Mouse (Mus musculus) MEL (cell line): ENCODE results near the gene Nmur2. TPM values are rescaled to one million over a fixed set of nuclear protein-coding genes. Genes with fewer than 3 reads are reported as not detected.

Experiments
- DNase-seq: peaks from one replicate; pipeline ENCODE4 v3.0.0; 2011; ENCODE audit warnings: low read depth, low spot score
- H3K27ac ChIP-seq: 2 replicates; pipeline ENCODE4 v1.5.1; 2012; ENCODE audit warnings: low read depth, mild to moderate bottlenecking, control low read depth, low read length, moderate library complexity; ENCODE audit not compliant: control insufficient read depth
- H3K27me3 ChIP-seq, 2 experiments: fragments of 150-350 bp in 1 of 2; sonication (generic) in 1 of 2; 2 replicates each; pipeline ENCODE4 v1.6.1; 2012; ENCODE audit warnings: low read length in 2 of 2, mild to moderate bottlenecking in 2 of 2, improper control_type of control experiment in 1 of 2, moderate library complexity in 1 of 2; ENCODE audit not compliant: insufficient read depth in 2 of 2, control insufficient read depth in 1 of 2
- H3K36me3 ChIP-seq, 2 experiments: 2 replicates each; pipeline ENCODE4 v1.6.1; 2012 to 2014; ENCODE audit warnings: low read length in 2 of 2, improper control_type of control experiment in 1 of 2, inconsistent platforms in 1 of 2, mild to moderate bottlenecking in 1 of 2; ENCODE audit not compliant: insufficient read depth in 2 of 2, control insufficient read depth in 1 of 2
- H3K4me1 ChIP-seq, 2 experiments: fragments of 150-350 bp in 1 of 2; sonication (generic) in 1 of 2; 2 replicates each; pipeline ENCODE4 v1.6.1; 2012; ENCODE audit warnings: low read length in 2 of 2, improper control_type of control experiment in 1 of 2, mild to moderate bottlenecking in 1 of 2; ENCODE audit not compliant: insufficient read depth in 2 of 2, control insufficient read depth in 1 of 2
- H3K4me3 ChIP-seq, 2 experiments: fragments of 150-350 bp in 1 of 2; sonication (generic) in 1 of 2; 2 replicates each; pipeline ENCODE4 v1.5.1; 2012; ENCODE audit warnings: low read depth in 2 of 2, low read length in 2 of 2, mild to moderate bottlenecking in 2 of 2, moderate library complexity in 2 of 2, control low read depth in 1 of 2, improper control_type of control experiment in 1 of 2; ENCODE audit not compliant: control insufficient read depth in 1 of 2, insufficient read depth in 1 of 2
- H3K79me2 ChIP-seq: 2 replicates; pipeline ENCODE4 v1.6.1; 2012; ENCODE audit warnings: mild to moderate bottlenecking, low read length, moderate library complexity; ENCODE audit not compliant: control insufficient read depth, poor library complexity, insufficient read depth
- H3K9ac ChIP-seq: 2 replicates; pipeline ENCODE4 v1.6.1; 2012; ENCODE audit warnings: low read depth, mild to moderate bottlenecking, control low read depth, low read length, moderate library complexity; ENCODE audit not compliant: control insufficient read depth, poor library complexity, severe bottlenecking
- H3K9me3 ChIP-seq: fragments of 150-350 bp; sonication (generic); replicated peaks from 2 replicates; pipeline ENCODE4 v1.6.1; 2012; ENCODE audit warnings: mild to moderate bottlenecking, low read length, improper control_type of control experiment, moderate library complexity; ENCODE audit not compliant: insufficient read depth
- BHLHE40 ChIP-seq: IDR thresholded peaks from 2 replicates; pipeline ENCODE4 v1.6.1; 2012; ENCODE audit warnings: low read depth, mild to moderate bottlenecking, inconsistent platforms, low read length, improper control_type of control experiment, borderline replicate concordance
- CHD1 ChIP-seq: IDR thresholded peaks from 2 replicates; pipeline ENCODE4 v1.6.1; 2012; ENCODE audit warnings: low read depth, mild to moderate bottlenecking, inconsistent platforms, low read length, improper control_type of control experiment
- CHD2 ChIP-seq: IDR thresholded peaks from 2 replicates; pipeline ENCODE4 v1.6.1; 2011; ENCODE audit warnings: low read length, improper control_type of control experiment
- E2F4 ChIP-seq: IDR thresholded peaks from 2 replicates; pipeline ENCODE4 v1.6.1; 2011; ENCODE audit warnings: low read depth, low read length, improper control_type of control experiment, borderline replicate concordance
- EP300 ChIP-seq, 2 experiments: IDR thresholded peaks; 2 replicates each; pipeline ENCODE4 v1.6.1; 2011; ENCODE audit warnings: improper control_type of control experiment in 2 of 2, low read length in 2 of 2, low read depth in 1 of 2, mild to moderate bottlenecking in 1 of 2
- GABPA ChIP-seq: IDR thresholded peaks from 2 replicates; pipeline ENCODE4 v1.6.1; 2012; ENCODE audit warnings: low read depth, mild to moderate bottlenecking, inconsistent platforms, low read length, improper control_type of control experiment, moderate library complexity
- GATA1 ChIP-seq: IDR thresholded peaks from 2 replicates; pipeline ENCODE4 v1.6.1; 2011; ENCODE audit warnings: low read depth, low read length, improper control_type of control experiment
- JUND ChIP-seq: IDR thresholded peaks from 2 replicates; pipeline ENCODE4 v1.6.1; 2011; ENCODE audit warnings: low read depth, mild to moderate bottlenecking, improper control_type of control experiment, low read length
- KAT2A ChIP-seq: conservative IDR thresholded peaks from 2 replicates; pipeline ENCODE4 v1.6.1; 2012; ENCODE audit warnings: low read depth, low read length, improper control_type of control experiment, inconsistent platforms
- MAFK ChIP-seq: IDR thresholded peaks from 2 replicates; pipeline ENCODE4 v1.6.1; 2011; ENCODE audit warnings: low read depth, mild to moderate bottlenecking, low read length, improper control_type of control experiment, borderline replicate concordance
- MAX ChIP-seq: IDR thresholded peaks from 2 replicates; pipeline ENCODE4 v1.6.1; 2011; ENCODE audit warnings: low read length, improper control_type of control experiment
- MXI1 ChIP-seq: IDR thresholded peaks from 2 replicates; pipeline ENCODE4 v1.6.1; 2011; ENCODE audit warnings: mild to moderate bottlenecking, low read depth, low read length, improper control_type of control experiment
- MYB ChIP-seq: IDR thresholded peaks from 2 replicates; pipeline ENCODE4 v1.6.1; 2011; ENCODE audit warnings: mild to moderate bottlenecking, low read depth, low read length, improper control_type of control experiment
- NELFE ChIP-seq: IDR thresholded peaks from 2 replicates; pipeline ENCODE4 v1.6.1; 2011; ENCODE audit warnings: low read depth, low read length, improper control_type of control experiment
- POLR2A ChIP-seq, 2 experiments: IDR thresholded peaks; 2 replicates each; pipeline ENCODE4 v1.6.1; 2011 to 2012; ENCODE audit warnings: low read length in 2 of 2, mild to moderate bottlenecking in 2 of 2, control low read depth in 1 of 2, improper control_type of control experiment in 1 of 2, low read depth in 1 of 2, moderate library complexity in 1 of 2; ENCODE audit not compliant: control insufficient read depth in 1 of 2, insufficient read depth in 1 of 2, poor library complexity in 1 of 2
- POLR2AphosphoS2 ChIP-seq: IDR thresholded peaks from 2 replicates; pipeline ENCODE4 v1.6.1; 2011; ENCODE audit warnings: low read length, improper control_type of control experiment
- POLR2AphosphoS5 ChIP-seq: IDR thresholded peaks from 2 replicates; pipeline ENCODE4 v1.6.1; 2012; ENCODE audit warnings: low read depth, borderline replicate concordance, mild to moderate bottlenecking, inconsistent platforms, low read length, moderate library complexity, mixed read lengths
- SIN3A ChIP-seq: IDR thresholded peaks from 2 replicates; pipeline ENCODE4 v1.6.1; 2012; ENCODE audit warnings: low read length, improper control_type of control experiment, inconsistent platforms
- TBP ChIP-seq: IDR thresholded peaks from 2 replicates; pipeline ENCODE4 v1.8.0; 2011; ENCODE audit warnings: low read depth, low read length, improper control_type of control experiment
- UBTF ChIP-seq: IDR thresholded peaks from 2 replicates; pipeline ENCODE4 v1.6.1; 2012; ENCODE audit warnings: low read depth, mild to moderate bottlenecking, inconsistent platforms, low read length, improper control_type of control experiment, moderate library complexity, borderline replicate concordance; ENCODE audit not compliant: insufficient read depth
- USF2 ChIP-seq, 2 experiments: IDR thresholded peaks; 2 replicates each; pipeline ENCODE4 v1.6.1; 2011 to 2012; ENCODE audit warnings: improper control_type of control experiment in 2 of 2, low read length in 2 of 2, borderline replicate concordance in 1 of 2, inconsistent platforms in 1 of 2, low read depth in 1 of 2, mild to moderate bottlenecking in 1 of 2; ENCODE audit not compliant: insufficient read depth in 1 of 2
- ZC3H11A ChIP-seq: IDR thresholded peaks from 2 replicates; pipeline ENCODE4 v1.6.1; 2012; ENCODE audit warnings: low read depth, mild to moderate bottlenecking, inconsistent platforms, low read length, improper control_type of control experiment
- polyA plus RNA-seq, 2 experiments: library from polyadenylated mRNA; stranded (reverse) in 1 of 2; unstranded in 1 of 2; fragments of >175 nt in 1 of 2; fragments of >200 nt in 1 of 2; gene quantifications; 2 replicates each; pipeline versions ENCODE4 v1.2.1 to v1.2.4; 2012; ENCODE audit warnings: low replicate concordance in 2 of 2, low read depth in 1 of 2; ENCODE audit not compliant: insufficient read length in 2 of 2, insufficient read depth in 1 of 2, missing spikeins in 1 of 2
- total RNA-seq: library from RNA; depleted of rRNA; stranded (reverse); fragments of 300-350 nt; gene quantifications from 2 replicates; pipeline ENCODE4 v1.2.3, GENCODE M21; 2012; rRNA removed

Gene Nmur2
- not detected in 2 replicates for total RNA-seq
- polyA plus RNA-seq: not detected

- TF ChIP-seq KAT2A: no peak
- TF ChIP-seq GATA1: no peak
- no peak for TF ChIP-seq BHLHE40
- no peak for TF ChIP-seq USF2 (IDR thresholded peaks at IDR 0.05; ENCODE audit: borderline replicate concordance in 1 of 2, insufficient read depth in 1 of 2, low read depth in 1 of 2, low read length in 2 of 2)
- H3K27me3 ChIP-seq: no peaks in the 10 kb centered on the region
Measured at GRCm38 (mm10) chr11:56040917-56041316, at the start of gene Nmur2. TSS of gene Nmur2 (minus strand) at chr11:56041010.

GRCm38 (mm10) chr11:56089127-56089689, 48.4 kb upstream of the Nmur2 start:
- no peaks in the 10 kb centered on the region for H3K79me2 ChIP-seq
- no peaks in the 10 kb centered on the region for H3K27me3 ChIP-seq
- no peak overlapping the region for H3K27ac ChIP-seq
- H3K4me3 ChIP-seq: no peak overlapping the region
- no peaks in the 10 kb centered on the region for H3K9me3 ChIP-seq
- TF ChIP-seq POLR2AphosphoS5 (no peak), ZC3H11A (no peak), CHD1 (no peak), UBTF (no peak), EP300 (IDR thresholded peaks at IDR 0.05; ENCODE audit: low read depth in 1 of 2, low read length in 2 of 2) (no peak), MAX (no peak), JUND (no peak), GABPA (no peak), BHLHE40 (no peak), USF2 (IDR thresholded peaks at IDR 0.05; ENCODE audit: borderline replicate concordance in 1 of 2, insufficient read depth in 1 of 2, low read depth in 1 of 2, low read length in 2 of 2) (no peak)
- TF ChIP-seq, all 39 proteins: peak for 0
- H3K9ac ChIP-seq: no peak overlapping the region
- DNase-seq: no peak
- H3K4me1 ChIP-seq: no peaks in the 10 kb centered on the region
- no peaks in the 10 kb centered on the region for H3K36me3 ChIP-seq

More at GRCm38 (mm10) chr11:56040917-56041316, at the start of gene Nmur2:
- H3K27ac ChIP-seq: no peak within 1 kb of the TSS
- H3K4me1 ChIP-seq: no peaks in the 10 kb centered on the region
- H3K36me3 ChIP-seq: no peaks in the 10 kb centered on the region
- H3K4me3 ChIP-seq: no peak within 1 kb of the TSS
- H3K79me2 ChIP-seq: no peaks in the 10 kb centered on the region
- no peaks in the 10 kb centered on the region for H3K9me3 ChIP-seq
- no peak for DNase-seq
- no peak within 1 kb of the TSS for H3K9ac ChIP-seq

- Histone ChIP-seq H3K9ac (no peak overlapping the region), H3K27me3 (no peaks in the 10 kb centered on the region), H3K36me3 (no peaks in the 10 kb centered on the region), H3K9me3 (no peaks in the 10 kb centered on the region), H3K27ac (no peak overlapping the region), H3K4me1 (no peaks in the 10 kb centered on the region), H3K79me2 (no peaks in the 10 kb centered on the region), H3K4me3 (no peak overlapping the region)
- no peak for TF ChIP-seq MAFK
- no peak for TF ChIP-seq TBP
- no peak for TF ChIP-seq POLR2AphosphoS2
- TF ChIP-seq POLR2A (IDR thresholded peaks at IDR 0.05; ENCODE audit: control insufficient read depth in 1 of 2, insufficient read depth in 1 of 2, low read depth in 1 of 2, low read length in 2 of 2, poor library complexity in 1 of 2): no peak
- TF ChIP-seq EP300 (IDR thresholded peaks at IDR 0.05; ENCODE audit: low read depth in 1 of 2, low read length in 2 of 2): no peak
- no peak for TF ChIP-seq MXI1
- TF ChIP-seq CHD2: no peak
- TF ChIP-seq MYB: no peak
- TF ChIP-seq NELFE: no peak
- TF ChIP-seq SIN3A: no peak
- no peak for TF ChIP-seq POLR2AphosphoS5
- TF ChIP-seq E2F4: no peak
- DNase-seq: no peak
Measured at GRCm38 (mm10) chr11:56072131-56072530, 31.3 kb upstream of the Nmur2 start.
